Mouse (Mus musculus): ENCODE results near the gene Inpp5d.

DNA sequence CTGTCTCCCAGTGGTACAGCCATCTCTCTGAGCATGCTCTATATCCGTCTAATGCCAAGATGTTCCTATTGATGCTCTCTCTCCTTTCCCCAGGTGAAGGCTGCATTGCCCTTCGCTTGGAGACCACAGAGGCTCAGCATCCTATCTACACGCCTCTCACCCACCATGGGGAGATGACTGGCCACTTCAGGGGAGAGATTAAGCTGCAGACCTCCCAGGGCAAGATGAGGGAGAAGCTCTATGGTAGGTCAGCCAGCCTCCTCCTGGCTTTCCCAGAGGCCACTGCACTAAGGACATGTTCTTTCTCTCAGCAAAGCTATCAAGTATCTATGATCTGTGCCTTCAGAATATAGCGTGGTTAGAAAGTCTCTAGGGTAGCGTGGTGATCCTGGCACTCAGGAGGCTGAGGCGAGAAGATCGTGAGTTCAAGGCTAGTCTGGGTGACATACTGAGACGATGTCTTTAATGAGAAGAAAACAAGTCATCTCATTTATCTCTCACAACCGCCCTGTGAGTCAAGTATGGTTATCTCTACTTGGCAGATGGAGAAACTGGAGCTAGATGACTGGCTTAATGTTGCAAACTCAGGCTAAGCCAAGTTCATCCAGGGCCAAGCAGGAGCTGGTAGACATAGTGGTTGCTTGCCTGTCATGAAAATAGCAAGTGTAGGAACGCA is 92.0 kb downstream of the Inpp5d start:
- TF ChIP-seq CTCF (IDR thresholded peaks at IDR 0.05; ENCODE audit: low read depth, low read length) (no peak), POLR2A (IDR thresholded peaks at IDR 0.05; ENCODE audit: borderline replicate concordance, low read depth, low read length) (no peak)
